Mouse (Mus musculus) bone marrow, adult 2 months (tissue): ENCODE results near the gene Ppif.

Experiments
- CTCF ChIP-seq: fragments of 200-500 bp; IDR thresholded peaks from 2 replicates; pipeline ENCODE4 v1.5.1; 2011; ENCODE audit warnings: low read length, control low read depth; ENCODE audit not compliant: control insufficient read depth, insufficient read depth
- POLR2A ChIP-seq: fragments of 200-500 bp; IDR thresholded peaks from 2 replicates; pipeline ENCODE4 v1.6.1; 2011; ENCODE audit warnings: low read depth, mild to moderate bottlenecking, control low read depth, low read length, borderline replicate concordance; ENCODE audit not compliant: control insufficient read depth

GRCm38 (mm10) chr14:25749143-25749909, 55.4 kb downstream of the Ppif start:
- TF ChIP-seq CTCF (no peak), POLR2A (no peak)
